Mouse (Mus musculus): ENCODE measurements around the gene Man1b1.

DNA sequence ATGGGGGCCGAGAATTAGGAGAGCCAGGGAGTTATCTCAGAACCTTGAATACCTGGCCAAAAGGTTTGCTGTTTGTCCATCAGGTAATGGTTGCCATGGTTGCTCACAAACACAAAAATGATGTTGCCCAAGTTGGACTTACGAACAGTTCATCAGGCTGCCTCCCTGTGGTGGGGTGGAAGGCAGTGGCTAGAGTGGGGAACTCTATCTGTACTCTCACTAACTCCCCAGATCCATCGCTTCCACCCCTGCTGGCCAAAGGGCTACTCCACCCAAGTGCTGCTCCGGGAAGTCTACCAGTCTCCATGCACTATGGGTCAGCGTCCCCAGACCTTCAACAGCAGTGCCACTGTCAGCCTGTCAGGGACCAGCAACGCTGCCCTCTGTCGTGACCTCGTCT lies 66.9 kb downstream of the Man1b1 start, which contains the start of gene Npdc1:
- no peak for TF ChIP-seq CTCF (IDR thresholded peaks at IDR 0.05; ENCODE audit: low read depth)
- no peak for TF ChIP-seq EP300 (optimal IDR thresholded peaks at IDR 0.05)
